Mouse (Mus musculus) lung, postnatal 0 days (tissue): ENCODE results near the gene Rtn4rl2. TPM values are rescaled to one million over a fixed set of nuclear protein-coding genes. Genes with fewer than 3 reads are reported as not detected.

Experiments
- ATAC-seq: fragments of 200-750 bp; cut with Nextera tagmentation; 2 replicates; pipeline ENCODE4 v1.8.0; 2017; ENCODE audit warnings: moderate library complexity
- DNase-seq: peaks from one replicate; pipeline ENCODE4 v3.0.0-alpha.2; 2016; ENCODE audit warnings: low spot score
- H3K27ac ChIP-seq: fragments of 300-500 bp; sonication (generic); 2 replicates; pipeline ENCODE4 v1.5.1; 2014; ENCODE audit warnings: antibody characterized with exemption, mild to moderate bottlenecking, low read length, mixed read lengths
- H3K27me3 ChIP-seq: fragments of 300-500 bp; sonication (generic); replicated peaks from 2 replicates; pipeline ENCODE4 v1.6.1; 2014; ENCODE audit warnings: low read length, mixed read lengths; ENCODE audit not compliant: insufficient read depth
- H3K36me3 ChIP-seq: fragments of 300-500 bp; sonication (generic); 2 replicates; pipeline ENCODE4 v1.6.1; 2014; ENCODE audit warnings: low read length, mixed read lengths; ENCODE audit not compliant: insufficient read depth
- H3K4me1 ChIP-seq: fragments of 300-500 bp; sonication (generic); 2 replicates; pipeline ENCODE4 v1.6.1; 2014; ENCODE audit warnings: antibody characterized with exemption, low read depth, low read length, mixed read lengths; ENCODE audit not compliant: insufficient read depth
- H3K4me2 ChIP-seq: fragments of 300-500 bp; sonication (generic); replicated peaks from 2 replicates; pipeline ENCODE4 v1.6.1; 2014; ENCODE audit warnings: low read depth, mild to moderate bottlenecking, low read length, moderate library complexity, mixed read lengths
- H3K4me3 ChIP-seq: fragments of 300-500 bp; sonication (generic); 2 replicates; pipeline ENCODE4 v1.5.1; 2014; ENCODE audit warnings: low read depth, low read length
- H3K9ac ChIP-seq: fragments of 300-500 bp; sonication (generic); replicated peaks from 2 replicates; pipeline ENCODE4 v1.6.1; 2014; ENCODE audit warnings: low read depth, mild to moderate bottlenecking
- H3K9me3 ChIP-seq: fragments of 300-500 bp; sonication (generic); 2 replicates; pipeline ENCODE4 v1.6.1; 2016; ENCODE audit warnings: low read length, mixed read lengths
- CTCF ChIP-seq: IDR thresholded peaks from 2 replicates; pipeline ENCODE4 v1.5.1; 2016; ENCODE audit warnings: antibody characterized with exemption, mild to moderate bottlenecking
- EP300 ChIP-seq: IDR thresholded peaks from 2 replicates; pipeline ENCODE4 v1.6.1; 2016; ENCODE audit warnings: antibody characterized with exemption, mild to moderate bottlenecking, control low read depth
- WGBS: fragments of 180-500 bp; shearing (Covaris S2); extraction: QIAGEN DNeasy Blood & Tissue Kit; methylation state at CpG from one replicate; pipeline ENCODE4 v1.1.7; 2014; 5-methylcytosine and 5-hydroxymethylcytosine counted together
- polyA plus RNA-seq: library from polyadenylated mRNA; unstranded; fragments of >200 nt; fragmentation: Nextera tagmentation; extraction: Ambion mirVana; gene quantifications from 2 replicates; pipeline ENCODE4 v1.2.1, GENCODE M21; 2015

Rtn4rl2 gene
- polyA plus RNA-seq, 1 experiment from 2014 or later, result 1.1 TPM

DNA sequence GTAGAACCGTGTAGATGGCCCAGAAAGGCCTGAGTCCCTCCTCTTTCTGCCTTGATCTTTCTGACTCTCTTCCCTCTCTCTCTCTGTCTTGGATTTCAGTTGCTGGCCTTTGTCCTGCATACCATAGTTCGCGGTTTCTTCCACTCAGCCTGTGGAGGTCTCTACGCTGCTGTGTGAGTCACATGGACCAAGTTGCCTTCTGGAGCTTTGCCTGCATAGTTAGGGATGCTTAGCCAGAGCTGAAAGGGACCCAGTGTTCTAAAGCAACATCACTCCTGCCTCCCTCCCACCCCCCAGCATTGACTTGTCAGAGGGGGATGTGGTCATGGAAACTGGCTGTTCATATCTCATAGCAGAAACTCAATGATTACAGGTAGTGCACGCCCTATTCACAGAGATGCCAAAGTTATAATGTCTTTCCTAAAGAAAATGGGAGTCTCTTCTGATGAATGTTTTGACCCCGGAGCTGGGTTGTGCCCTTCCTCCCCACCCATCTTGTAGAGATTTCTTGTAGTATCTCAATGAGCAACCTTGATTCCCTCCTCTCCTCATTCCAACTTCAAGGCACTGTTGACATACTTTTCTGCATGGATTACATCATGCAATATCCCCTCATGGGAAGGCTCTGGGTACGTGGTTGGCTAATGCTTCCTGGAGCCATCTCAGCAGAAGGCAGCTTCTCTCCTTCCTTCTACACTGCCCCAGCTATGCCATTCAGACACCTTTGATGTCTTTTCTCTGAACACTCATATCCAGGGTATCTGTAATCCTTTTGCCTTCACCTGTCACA is 26.3 kb downstream of the Rtn4rl2 start:
- ATAC-seq, result no peak
- H3K9ac ChIP-seq, result no peak overlapping the region
- H3K4me2 ChIP-seq, result no peak overlapping the region
- no peaks in the 10 kb centered on the region for H3K9me3 ChIP-seq
- no peaks in the 10 kb centered on the region for H3K27me3 ChIP-seq
- H3K4me3 ChIP-seq, result no peak overlapping the region
- no peak overlapping the region for H3K27ac ChIP-seq
- no peaks in the 10 kb centered on the region for H3K4me1 ChIP-seq
- H3K36me3 ChIP-seq, result no peaks in the 10 kb centered on the region
- DNase-seq, result no peak
- WGBS, result 77% methylated on average over 7 of the region's 7 CpGs
- no peak for TF ChIP-seq EP300
- no peak for TF ChIP-seq CTCF

DNA sequence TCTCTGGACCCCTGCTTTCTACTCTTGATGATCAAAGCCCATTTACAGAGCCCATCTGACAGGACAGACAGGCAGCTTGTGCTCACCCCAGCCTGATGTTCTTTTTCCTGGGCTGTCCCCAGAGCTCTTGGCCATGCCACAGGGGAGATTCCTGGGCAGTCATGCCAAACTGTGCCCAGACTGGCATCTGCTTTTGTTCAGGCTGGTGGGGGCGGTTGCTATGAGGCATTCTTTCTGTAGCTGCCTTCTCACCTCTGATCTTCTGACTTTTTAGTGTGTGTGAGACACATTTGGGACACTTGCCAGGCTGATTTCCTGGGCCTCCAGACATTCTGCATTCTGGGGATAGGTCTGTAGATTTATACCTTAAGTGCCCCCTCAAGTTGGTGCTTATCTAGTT is 28.0 kb downstream of the Rtn4rl2 start:
- H3K27ac ChIP-seq, result no peak overlapping the region
- H3K4me2 ChIP-seq, result no peak overlapping the region
- ATAC-seq, result no peak
- no peak for DNase-seq
- TF ChIP-seq EP300 (no peak), CTCF (no peak)
- H3K4me3 ChIP-seq, result no peak overlapping the region
- H3K9ac ChIP-seq, result no peak overlapping the region
- H3K9me3 ChIP-seq, result no peaks in the 10 kb centered on the region
- H3K36me3 ChIP-seq, result no peaks in the 10 kb centered on the region
- no peaks in the 10 kb centered on the region for H3K27me3 ChIP-seq
- no peaks in the 10 kb centered on the region for H3K4me1 ChIP-seq
- 62% methylated on average over 1 of the region's 1 CpGs for WGBS

DNA sequence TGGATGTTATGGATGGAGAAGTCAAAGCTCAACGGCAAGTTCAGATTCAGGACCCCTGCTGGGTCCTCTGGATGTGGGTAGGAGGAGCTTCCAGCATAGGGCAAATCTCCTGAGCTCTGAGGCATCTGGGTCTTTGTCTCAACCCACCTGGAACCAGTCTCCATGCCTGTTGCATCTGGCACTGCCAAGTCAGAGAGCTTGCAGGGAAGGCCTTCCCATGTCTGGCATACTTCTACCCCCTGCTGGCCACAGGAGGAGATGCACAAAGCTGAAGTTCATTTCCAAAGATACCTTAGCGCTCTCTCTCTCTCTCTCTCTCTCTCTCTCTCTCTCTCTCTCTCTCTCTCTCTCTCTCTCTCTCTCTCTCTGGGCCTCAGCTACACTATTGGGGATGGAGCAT is 30.8 kb downstream of the Rtn4rl2 start:
- no peak overlapping the region for H3K27ac ChIP-seq
- no peaks in the 10 kb centered on the region for H3K4me1 ChIP-seq
- H3K4me3 ChIP-seq, result no peak overlapping the region
- H3K9me3 ChIP-seq, result no peaks in the 10 kb centered on the region
- 0 out of 2 replicates have a peak, but pooled peaks have one; percentile 18 for ATAC-seq
- 67% methylated on average over 2 of the region's 2 CpGs for WGBS
- peak; percentile 91 for TF ChIP-seq CTCF
- no peak for TF ChIP-seq EP300
- no peaks in the 10 kb centered on the region for H3K36me3 ChIP-seq
- H3K9ac ChIP-seq, result no peak overlapping the region
- peak; percentile 84 for DNase-seq
- no peaks in the 10 kb centered on the region for H3K27me3 ChIP-seq
- H3K4me2 ChIP-seq, result no peak overlapping the region

DNA sequence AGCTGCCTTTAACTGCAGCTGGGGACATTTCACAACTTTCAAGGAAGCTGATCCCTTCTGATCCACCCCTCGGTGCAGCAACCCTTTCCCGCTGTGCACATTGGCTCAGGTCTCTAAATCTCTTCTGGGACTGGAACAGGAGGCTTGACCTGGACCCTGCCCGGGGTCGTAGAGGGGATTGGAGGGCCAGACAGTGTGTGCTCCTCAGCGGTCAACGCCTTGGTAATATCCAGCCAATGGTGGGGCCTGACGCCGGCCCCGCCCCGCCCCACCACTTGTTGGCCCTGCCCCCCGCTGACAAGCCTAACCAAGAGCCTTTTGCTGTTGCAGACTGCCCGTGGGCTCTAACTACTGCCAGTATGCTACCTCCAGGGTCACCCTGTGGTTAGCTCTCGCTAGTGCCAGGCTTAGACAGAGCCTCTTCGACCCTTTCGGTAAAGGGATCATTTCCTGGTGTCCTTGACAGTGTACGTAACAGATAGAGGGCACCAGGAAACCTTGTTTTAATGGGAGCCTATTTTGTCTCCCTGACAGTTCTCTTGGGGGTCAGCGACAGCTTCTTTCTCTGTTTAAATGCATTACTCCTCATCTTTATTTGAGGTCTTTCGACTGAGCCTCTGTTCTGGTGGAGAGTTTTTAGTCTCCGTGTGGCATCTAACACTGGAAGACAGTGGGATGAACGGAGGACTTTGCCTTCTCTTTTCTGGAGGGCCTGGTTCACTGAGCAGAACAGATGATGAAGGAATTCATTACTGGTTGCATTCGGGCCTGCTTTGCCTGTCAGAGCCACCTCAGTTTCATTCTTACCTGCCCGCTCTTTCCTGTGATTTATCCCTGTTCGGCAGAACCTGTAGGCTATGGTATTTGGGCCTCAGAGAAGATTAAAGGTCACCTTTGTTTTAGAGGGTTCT is 35.1 kb downstream of the Rtn4rl2 start:
- Histone ChIP-seq H3K27ac (peak overlapping the region; percentile 74), H3K36me3 (no peaks in the 10 kb centered on the region), H3K4me2 (peak overlapping the region; percentile 38), H3K27me3 (no peaks in the 10 kb centered on the region), H3K9ac (no peak overlapping the region), H3K4me1 (peaks cover 3% of the 10 kb centered on the region; the same call in 1 of the 2 replicates), H3K9me3 (no peaks in the 10 kb centered on the region), H3K4me3 (no peak overlapping the region)
- peak; percentile 91 for ATAC-seq
- DNase-seq, result peak; percentile 94
- TF ChIP-seq EP300 (no peak), CTCF (no peak)
- 33% methylated on average over 23 of the region's 23 CpGs for WGBS

DNA sequence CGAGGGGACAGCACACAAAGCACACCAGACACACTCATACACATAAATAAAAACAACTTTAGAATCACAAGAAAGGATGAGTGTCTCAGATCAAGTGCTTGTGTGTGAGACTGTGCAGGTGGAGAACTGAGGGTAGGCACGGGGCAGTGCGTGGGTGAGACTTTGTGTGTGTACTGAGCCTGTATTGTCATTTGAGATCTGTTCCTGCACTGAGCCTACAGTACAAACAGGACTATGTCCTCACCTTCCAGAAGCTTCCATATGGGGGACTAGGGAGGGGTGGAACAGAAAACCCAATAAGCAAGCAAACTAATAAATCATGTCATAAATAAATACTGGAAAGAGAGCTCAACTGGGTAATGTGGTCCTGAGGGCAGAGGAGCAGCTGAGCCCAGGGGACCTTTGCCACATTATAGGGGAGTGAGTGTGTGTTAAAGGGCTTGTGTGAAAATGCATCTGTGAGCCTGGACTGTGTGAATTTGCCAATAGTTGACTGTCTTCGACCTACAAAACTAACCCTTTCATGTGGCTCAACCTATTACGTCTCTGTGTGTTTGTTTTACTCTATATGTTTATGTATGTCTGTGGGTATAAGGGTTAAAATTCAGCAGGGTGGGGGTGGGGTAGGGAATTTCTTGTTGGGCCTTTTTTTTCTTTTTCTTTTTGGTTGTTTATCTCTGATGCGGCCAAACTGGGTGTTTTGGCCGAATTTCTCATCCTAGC is 35.9 kb downstream of the Rtn4rl2 start:
- H3K4me1 ChIP-seq, result peaks cover 3% of the 10 kb centered on the region; the same call in 1 of the 2 replicates
- H3K27me3 ChIP-seq, result no peaks in the 10 kb centered on the region
- no peak overlapping the region for H3K4me3 ChIP-seq
- no peak for DNase-seq
- peak overlapping the region; percentile 74 for H3K27ac ChIP-seq
- no peaks in the 10 kb centered on the region for H3K36me3 ChIP-seq
- WGBS, result 43% methylated on average over 7 of the region's 7 CpGs
- H3K4me2 ChIP-seq, result peak overlapping the region; percentile 38
- H3K9me3 ChIP-seq, result no peaks in the 10 kb centered on the region
- TF ChIP-seq CTCF (no peak), EP300 (peak; percentile 85)
- H3K9ac ChIP-seq, result no peak overlapping the region
- peak; percentile 72 for ATAC-seq

DNA sequence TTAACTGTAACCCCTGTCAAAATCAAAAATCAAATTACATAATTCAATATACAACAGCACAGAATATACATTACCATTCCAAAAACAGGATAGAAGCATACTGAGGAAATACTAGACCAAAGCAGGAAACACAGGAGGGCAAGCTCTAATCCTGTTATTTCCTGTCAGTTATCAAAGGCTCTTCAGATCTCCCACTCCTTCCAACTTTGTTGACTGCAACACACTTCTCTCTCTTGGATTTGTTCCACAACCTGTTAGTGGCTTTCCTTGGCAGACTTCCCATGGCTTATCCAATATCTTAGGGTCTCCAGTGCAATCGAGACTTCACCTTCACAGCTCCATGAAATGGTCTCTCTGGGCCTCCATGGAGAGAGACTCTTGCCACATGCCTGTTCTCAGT is 41.3 kb downstream of the Rtn4rl2 start:
- Histone ChIP-seq H3K27ac (no peak overlapping the region), H3K36me3 (no peaks in the 10 kb centered on the region), H3K27me3 (no peaks in the 10 kb centered on the region), H3K4me2 (no peak overlapping the region), H3K4me1 (peaks cover 3% of the 10 kb centered on the region; the same call in 1 of the 2 replicates), H3K4me3 (no peak overlapping the region), H3K9ac (no peak overlapping the region), H3K9me3 (no peaks in the 10 kb centered on the region)
- ATAC-seq (no peak), DNase-seq (no peak)
- TF ChIP-seq CTCF (no peak), EP300 (no peak)
- 33% methylated on average over 1 of the region's 1 CpGs for WGBS
